Mouse (Mus musculus) adrenal gland, adult 18-20 months (tissue): ENCODE measurements around the gene Gm20708. TPM values are rescaled to one million over a fixed set of nuclear protein-coding genes. Genes with fewer than 3 reads are reported as not detected.

ENCODE experiments used
- DNase-seq, 2 experiments: peaks; one replicate each; pipeline ENCODE4 v3.0.0; 2021 to 2022; ENCODE audit warnings: low spot score in 2 of 2
- total RNA-seq, 2 experiments: library from RNA; stranded (reverse); gene quantifications; 1 replicate in 1 of 2; 2 replicates in 1 of 2; pipeline ENCODE4 v1.2.3; 2021

The Gm20708 gene
- total RNA-seq, 2 experiments from 2014 or later, result 0.80 TPM; not detected in 1

DNA sequence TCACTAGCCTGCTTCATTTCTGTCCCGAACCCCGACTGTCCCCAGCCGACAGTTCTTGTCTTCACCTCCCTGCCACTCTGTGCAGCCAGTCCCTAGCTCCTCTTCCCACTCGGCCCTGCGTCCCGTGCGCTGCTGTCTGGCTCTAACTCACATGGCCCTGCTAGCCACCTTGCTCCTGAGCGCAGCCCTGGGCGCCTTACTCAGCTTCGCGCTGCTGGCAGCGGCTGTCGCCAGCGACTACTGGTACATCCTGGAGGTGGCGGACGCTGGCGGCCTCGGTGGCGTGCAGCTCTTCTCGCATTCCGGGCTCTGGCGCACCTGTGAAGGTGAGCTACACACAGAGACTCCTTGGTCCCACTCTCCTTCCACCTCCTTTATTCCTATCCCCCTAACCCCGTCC is 51.1 kb downstream of the Gm20708 start, which contains the start of gene Tmem235:
Tmem235 (plus strand) TSS at position 152 of the 400 bp plus-strand sequence.
- DNase-seq, result no peak

GRCm38 (mm10) chr11:117863174-117863856 is 53.8 kb downstream of the Gm20708 start:
- no peak for DNase-seq

- DNase-seq, result no peak
These were observed 55.3 kb downstream of the Gm20708 start for GRCm38 (mm10) chr11:117864805-117865204.

- DNase-seq, result no peak
These were observed 56.5 kb downstream of the Gm20708 start for GRCm38 (mm10) chr11:117865988-117866387.

- peak; percentile 62 to 64 for DNase-seq
These were observed 61.4 kb downstream of the Gm20708 start for GRCm38 (mm10) chr11:117870688-117871365.

DNA sequence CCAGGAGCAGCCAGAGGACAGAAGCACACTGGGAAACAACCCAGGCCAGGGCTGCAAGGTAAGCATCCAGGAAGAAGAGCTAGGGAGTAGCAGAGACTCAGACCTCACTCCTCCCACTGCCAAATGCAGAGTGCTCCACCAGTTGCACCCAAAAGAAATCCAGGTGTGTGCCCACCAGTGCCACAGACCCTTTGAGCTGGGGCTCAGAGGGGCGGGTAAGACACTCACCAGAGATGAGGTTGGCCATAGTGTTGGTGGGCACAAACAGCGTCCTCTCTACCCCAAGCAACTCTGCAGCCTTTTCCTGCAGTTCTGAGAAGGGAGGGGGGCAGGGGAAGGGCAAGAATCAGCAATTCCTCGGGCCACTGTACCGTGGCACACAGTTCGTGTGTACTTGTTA is 61.9 kb downstream of the Gm20708 start:
- no peak for DNase-seq

- no peak for DNase-seq
These were observed 62.6 kb downstream of the Gm20708 start for GRCm38 (mm10) chr11:117871911-117872584.

GRCm38 (mm10) chr11:117872861-117873608 is 63.6 kb downstream of the Gm20708 start, which contains the start of gene Tha1:
Gene Tha1 (minus strand): TSS chr11:117873481.
- peak; percentile 74 to 77 for DNase-seq

- DNase-seq, result no peak
These were observed 65.0 kb downstream of the Gm20708 start for GRCm38 (mm10) chr11:117874419-117874818.

- no peak for DNase-seq
These were observed 66.2 kb downstream of the Gm20708 start for GRCm38 (mm10) chr11:117875681-117876080.

GRCm38 (mm10) chr11:117877917-117878745 is 68.7 kb downstream of the Gm20708 start:
- DNase-seq, result no peak

DNA sequence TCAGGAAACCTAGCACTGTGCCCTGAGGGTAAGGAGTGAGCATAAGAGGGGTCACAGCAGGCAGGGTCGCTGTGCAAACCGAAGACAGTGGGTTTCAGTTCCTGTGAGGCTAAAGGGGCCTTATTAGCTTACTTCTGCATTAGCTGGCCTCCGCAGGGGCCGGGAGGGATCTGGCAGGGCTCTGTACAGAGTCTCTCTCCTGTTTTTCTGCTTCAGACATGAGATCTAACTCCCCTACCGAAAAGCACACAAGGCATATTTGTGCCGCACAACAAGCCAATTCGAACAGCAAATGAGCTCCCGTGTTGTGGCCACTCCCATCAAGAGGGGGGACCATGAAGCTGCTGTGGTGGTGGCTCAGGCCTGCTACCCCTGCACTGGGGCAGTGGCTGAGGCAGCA is 69.4 kb downstream of the Gm20708 start:
- DNase-seq, result no peak

DNA sequence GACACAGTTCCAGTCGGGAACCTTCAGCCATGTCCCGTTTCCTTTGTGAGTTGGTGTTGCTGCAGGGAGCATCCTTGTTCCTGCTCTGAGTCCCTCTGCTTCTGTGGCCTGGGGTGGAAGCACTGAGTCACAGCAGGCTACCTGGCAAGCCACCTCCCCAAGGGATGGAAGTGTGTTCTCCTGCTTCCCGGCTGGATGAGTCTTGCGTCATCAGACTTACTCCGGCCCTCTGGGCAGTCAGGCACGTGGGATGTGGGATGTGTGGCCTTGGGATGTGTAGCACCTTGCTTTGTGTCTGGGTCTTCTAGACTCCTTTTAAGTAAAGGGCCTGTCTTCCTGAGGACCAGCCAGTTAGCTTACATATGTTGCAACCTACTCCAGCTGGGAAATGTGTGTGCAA is 70.2 kb downstream of the Gm20708 start:
- no peak for DNase-seq

DNA sequence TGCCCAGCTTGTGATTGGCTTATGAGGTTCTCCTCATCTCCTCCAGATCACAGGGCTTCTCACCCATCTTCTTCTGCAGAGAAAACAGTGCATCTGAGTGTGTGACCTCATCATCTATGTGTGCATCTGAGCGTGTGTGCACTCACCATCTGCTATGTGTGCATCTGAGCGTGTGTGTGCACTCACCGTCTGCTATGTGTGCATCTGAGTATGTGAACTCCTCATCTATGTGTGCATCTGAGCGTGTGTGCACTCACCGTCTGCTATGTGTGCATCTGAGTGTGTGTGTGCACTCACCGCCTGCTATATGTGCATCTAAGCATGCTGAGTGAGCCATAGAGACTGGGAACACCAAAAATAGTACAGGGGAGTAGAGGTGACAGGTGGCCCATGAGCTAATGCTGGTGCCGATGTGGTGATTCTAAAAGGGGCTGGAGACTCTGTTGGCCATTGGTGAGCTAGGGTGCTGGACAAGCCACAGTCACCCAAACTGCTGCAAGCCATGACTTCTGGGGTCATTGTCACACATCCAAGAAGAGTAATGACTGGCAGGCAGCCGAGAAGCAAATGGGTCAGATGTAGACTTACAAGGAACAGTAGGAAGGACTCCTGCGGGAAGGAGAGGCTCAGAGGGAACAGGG is 71.0 kb downstream of the Gm20708 start:
- no peak for DNase-seq

GRCm38 (mm10) chr11:117880977-117881358 is 71.5 kb downstream of the Gm20708 start:
- no peak for DNase-seq

DNA sequence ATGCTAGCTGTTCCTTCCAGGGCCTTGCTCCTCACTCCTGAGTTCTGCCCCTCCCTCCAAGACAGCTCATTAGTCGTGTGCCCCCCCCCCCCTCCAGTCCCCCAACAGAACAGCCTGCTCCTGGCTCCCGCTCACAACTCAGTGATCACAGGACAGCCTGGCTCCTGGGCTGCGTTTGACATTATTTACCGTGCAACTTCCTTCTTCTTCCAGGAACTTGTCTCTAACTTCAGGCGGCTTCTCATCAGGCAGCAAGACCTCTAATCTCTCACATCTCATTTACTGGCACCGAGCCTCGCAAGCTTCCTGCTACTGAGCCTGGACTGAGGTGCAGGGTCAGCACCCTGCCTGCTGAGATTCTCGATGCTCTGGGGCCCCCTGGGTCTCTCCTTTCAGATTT is 72.3 kb downstream of the Gm20708 start:
- no peak for DNase-seq

GRCm38 (mm10) chr11:117882208-117882607 is 72.7 kb downstream of the Gm20708 start:
- no peak for DNase-seq

GRCm38 (mm10) chr11:117886000-117886399 is 76.5 kb downstream of the Gm20708 start:
- no peak for DNase-seq

GRCm38 (mm10) chr11:117888168-117888852 is 78.8 kb downstream of the Gm20708 start:
- no peak for DNase-seq
